ENCODE assay signal across 8 mouse cellular contexts in the genomic region with DNA sequence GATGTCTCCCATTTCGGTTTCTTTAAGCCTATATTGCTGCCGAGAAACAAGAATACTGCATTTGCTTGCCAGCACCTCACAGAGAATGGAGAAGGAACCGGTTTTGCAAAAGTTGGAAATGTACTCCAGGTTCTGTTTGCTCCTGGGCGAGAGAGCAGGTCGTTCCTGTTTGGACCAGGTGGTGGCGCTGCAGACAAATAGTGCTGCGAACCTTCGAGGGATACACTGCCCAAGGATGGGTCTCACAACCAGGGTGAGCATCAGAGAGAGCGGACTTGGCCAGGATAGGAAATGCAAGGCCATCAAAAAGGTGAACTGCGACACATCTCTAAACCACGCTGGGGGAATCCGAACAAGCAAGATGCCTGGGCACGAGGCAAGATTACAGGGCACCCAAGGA. TPM values are rescaled to one million over a fixed set of nuclear protein-coding genes. Genes with fewer than 3 reads are reported as not detected.
A peak's percentile ranks its signal among the peaks of the same experiment; 100 is the strongest.
DNase-seq lines count a peak whose midpoint lies in the region; ATAC-seq and TF ChIP-seq lines count a peak whose summit lies in the region.

No protein-coding gene starts in this region.

- 0 out of 2 replicates have a peak, but pooled peaks have one; percentile 44 for ATAC-seq in midbrain, embryonic 11.5 days (ENCODE audit: low FRiP score)
- no peak for ATAC-seq in midbrain, embryonic 16.5 days
- ATAC-seq in common myeloid progenitor, adult 5-6 weeks (replicated peaks; ENCODE audit: low read depth, poor library complexity, severe bottlenecking): peak; percentile 95
- ATAC-seq in limb, embryonic 12.5 days (ENCODE audit: insufficient number of reproducible peaks, insufficient read depth, low FRiP score, low TSS enrichment, low read depth): peak; percentile 26; the same call in 1 of the 2 replicates
- ATAC-seq in neural tube, embryonic 11.5 days (ENCODE audit: insufficient read depth, low FRiP score, low TSS enrichment): 0 out of 2 replicates have a peak, but pooled peaks have one; percentile 41
- peak; percentile 71 for ATAC-seq in stomach, postnatal 0 days (ENCODE audit: low FRiP score, low TSS enrichment)

- H3K9ac ChIP-seq in midbrain, embryonic 11.5 days (ENCODE audit: low read length): no peak overlapping the region
- no peak overlapping the region for H3K9ac ChIP-seq in midbrain, embryonic 16.5 days (ENCODE audit: low read depth, low read length)
- H3K9ac ChIP-seq in limb, embryonic 12.5 days (replicated peaks): no peak overlapping the region
- H3K9ac ChIP-seq in neural tube, embryonic 11.5 days (ENCODE audit: low read length): no peak overlapping the region
- H3K9ac ChIP-seq in stomach, postnatal 0 days (ENCODE audit: low read length): no peak overlapping the region

- no peaks in the 10 kb centered on the region for H3K36me3 ChIP-seq in midbrain, embryonic 11.5 days (ENCODE audit: control insufficient read depth, insufficient read depth, low read length)
- no peaks in the 10 kb centered on the region for H3K36me3 ChIP-seq in midbrain, embryonic 16.5 days (ENCODE audit: control insufficient read depth, insufficient read depth, low read length)
- no peaks in the 10 kb centered on the region for H3K36me3 ChIP-seq in limb, embryonic 12.5 days
- no peaks in the 10 kb centered on the region for H3K36me3 ChIP-seq in neural tube, embryonic 11.5 days (ENCODE audit: control insufficient read depth, insufficient read depth, low read length)
- no peaks in the 10 kb centered on the region for H3K36me3 ChIP-seq in stomach, postnatal 0 days (ENCODE audit: control insufficient read depth, insufficient read depth, low read length)

- no peak overlapping the region for H3K4me3 ChIP-seq in midbrain, embryonic 11.5 days (ENCODE audit: low read depth, low read length)
- H3K4me3 ChIP-seq in midbrain, embryonic 16.5 days (ENCODE audit: low read depth, low read length): no peak overlapping the region
- H3K4me3 ChIP-seq in limb, embryonic 12.5 days (replicated peaks): no peak overlapping the region
- no peak overlapping the region for H3K4me3 ChIP-seq in neural tube, embryonic 11.5 days (ENCODE audit: low read depth, low read length)
- no peak overlapping the region for H3K4me3 ChIP-seq in stomach, postnatal 0 days (ENCODE audit: low read depth, low read length)

- WGBS in midbrain, embryonic 11.5 days: 19% methylated on average over 13 of the region's 13 CpGs
- WGBS in midbrain, embryonic 16.5 days: 19% methylated on average over 13 of the region's 13 CpGs
- WGBS in limb, embryonic 12.5 days: 11% methylated on average over 13 of the region's 13 CpGs
- WGBS in neural tube, embryonic 11.5 days: 18% methylated on average over 13 of the region's 13 CpGs
- 12% methylated on average over 13 of the region's 13 CpGs for WGBS in stomach, postnatal 0 days

- peak; percentile 95 for TF ChIP-seq CTCF in stomach, postnatal 0 days (IDR thresholded peaks at IDR 0.05; ENCODE audit: low read depth)

- peak; percentile 97 for DNase-seq in midbrain, embryonic 11.5 days (ENCODE audit: low spot score, missing footprints)
- DNase-seq in gastrocnemius, postnatal 14 days: peak; percentile 69
- DNase-seq in kidney, adult 9 months: peak; percentile 77
- peak; percentile 82 for DNase-seq in neural tube, embryonic 11.5 days (ENCODE audit: low spot score)
- peak; percentile 89 for DNase-seq in stomach, postnatal 0 days (ENCODE audit: low spot score)

- H3K4me2 ChIP-seq in midbrain, embryonic 11.5 days: no peak overlapping the region
- no peak overlapping the region for H3K4me2 ChIP-seq in midbrain, embryonic 16.5 days (ENCODE audit: low read length)
- H3K4me2 ChIP-seq in limb, embryonic 12.5 days: no peak overlapping the region
- no peak overlapping the region for H3K4me2 ChIP-seq in neural tube, embryonic 11.5 days (ENCODE audit: low read depth)
- H3K4me2 ChIP-seq in stomach, postnatal 0 days (replicated peaks; ENCODE audit: low read depth): no peak overlapping the region

- TF ChIP-seq EP300 in stomach, postnatal 0 days (optimal IDR thresholded peaks at IDR 0.05): no peak

- intact Hi-C loops in gastrocnemius, postnatal 14 days (cut with DNase I; ENCODE audit: low total_unique reads): loop anchor here (5.0 kb wide), 1 partner anchor 294 kb away; no protein-coding TSS in a partner anchor

- no peaks in the 10 kb centered on the region for H3K27me3 ChIP-seq in midbrain, embryonic 11.5 days (ENCODE audit: control insufficient read depth, insufficient read depth, low read length)
- H3K27me3 ChIP-seq in midbrain, embryonic 16.5 days (ENCODE audit: control insufficient read depth, insufficient read depth, low read depth, low read length): no peaks in the 10 kb centered on the region
- no peaks in the 10 kb centered on the region for H3K27me3 ChIP-seq in limb, embryonic 12.5 days
- no peaks in the 10 kb centered on the region for H3K27me3 ChIP-seq in neural tube, embryonic 11.5 days (ENCODE audit: control insufficient read depth, insufficient read depth, low read length)
- H3K27me3 ChIP-seq in stomach, postnatal 0 days (ENCODE audit: control insufficient read depth, insufficient read depth, low read length): no peaks in the 10 kb centered on the region

- no peaks in the 10 kb centered on the region for H3K4me1 ChIP-seq in midbrain, embryonic 11.5 days (ENCODE audit: control insufficient read depth, insufficient read depth, low read length)
- H3K4me1 ChIP-seq in midbrain, embryonic 16.5 days (ENCODE audit: control insufficient read depth, insufficient read depth, low read length): no peaks in the 10 kb centered on the region
- H3K4me1 ChIP-seq in limb, embryonic 12.5 days (replicated peaks): peaks cover 27% of the 10 kb centered on the region
- no peaks in the 10 kb centered on the region for H3K4me1 ChIP-seq in neural tube, embryonic 11.5 days (ENCODE audit: control insufficient read depth, insufficient read depth, low read length)
- peaks cover 3% of the 10 kb centered on the region; the same call in 1 of the 2 replicates for H3K4me1 ChIP-seq in stomach, postnatal 0 days (replicated peaks; ENCODE audit: control insufficient read depth, insufficient read depth)

- no peak overlapping the region for H3K27ac ChIP-seq in midbrain, embryonic 11.5 days (ENCODE audit: low read depth, low read length)
- H3K27ac ChIP-seq in midbrain, embryonic 16.5 days (ENCODE audit: low read length): no peak overlapping the region
- no peak overlapping the region; the same call in 1 of the 2 replicates for H3K27ac ChIP-seq in limb, embryonic 12.5 days
- H3K27ac ChIP-seq in neural tube, embryonic 11.5 days (ENCODE audit: low read depth, low read length): no peak overlapping the region
- H3K27ac ChIP-seq in stomach, postnatal 0 days (replicated peaks): 0 out of 2 replicates have a peak overlapping the region, but pooled peaks have one; percentile 35

- no peaks in the 10 kb centered on the region for H3K9me3 ChIP-seq in midbrain, embryonic 11.5 days (ENCODE audit: control insufficient read depth, low read length)
- no peaks in the 10 kb centered on the region for H3K9me3 ChIP-seq in midbrain, embryonic 16.5 days (replicated peaks; ENCODE audit: control insufficient read depth, low read length, poor library complexity, severe bottlenecking)
- no peaks in the 10 kb centered on the region for H3K9me3 ChIP-seq in limb, embryonic 12.5 days
- no peaks in the 10 kb centered on the region for H3K9me3 ChIP-seq in neural tube, embryonic 11.5 days (ENCODE audit: control insufficient read depth, low read length)
- H3K9me3 ChIP-seq in stomach, postnatal 0 days (ENCODE audit: control insufficient read depth, low read length): no peaks in the 10 kb centered on the region

RNA-seq across cellular contexts. Expression of a gene that starts 54.0 kb away (rescaled TPM):
- 13.7 and 16.6 TPM in 2 replicates for polyA plus RNA-seq in midbrain, embryonic 11.5 days (2014; fragmentation: Nextera tagmentation; extraction: Ambion mirVana)
- 21.2 and 21.9 TPM in 2 replicates for polyA plus RNA-seq in midbrain, embryonic 16.5 days (2015; fragmentation: Nextera tagmentation; extraction: Ambion mirVana)
- total RNA-seq in common myeloid progenitor, adult 5-6 weeks (2017): 4.9 and 9.4 TPM in 2 replicates
- 10 to 100 TPM; 46.1 to 52.9 TPM for total RNA-seq in gastrocnemius, postnatal 14 days (2021)
- polyA plus RNA-seq in limb, embryonic 12.5 days (2016; fragmentation: Nextera tagmentation; extraction: Ambion mirVana): 123 and 124 TPM in 2 replicates
- polyA plus RNA-seq in neural tube, embryonic 11.5 days (2014; fragmentation: Nextera tagmentation; extraction: Ambion mirVana): 22.8 and 25.8 TPM in 2 replicates
- 35.1 and 38.1 TPM in 2 replicates for polyA plus RNA-seq in stomach, postnatal 0 days (2015; fragmentation: Nextera tagmentation; extraction: Ambion mirVana)
